Mouse (Mus musculus) left cerebral cortex, postnatal 14 days (tissue): Measurements from ENCODE around the gene Laptm5. TPM values are rescaled to one million over a fixed set of nuclear protein-coding genes. Genes with fewer than 3 reads are reported as not detected.

ENCODE experiments used
- DNase-seq, 2 experiments: peaks; one replicate each; pipeline ENCODE4 v3.0.0; 2021 to 2022; ENCODE audit warnings: low spot score in 2 of 2, mixed read lengths in 1 of 2
- intact Hi-C: fragments of 180-260 bp; cut with DNase I; formaldehyde crosslinking; loops from one replicate; pipeline ENCODE4 v1.15.1; 2025
- total RNA-seq, 2 experiments: library from RNA; stranded (reverse); gene quantifications; 2 replicates each; pipeline ENCODE4 v1.2.3; 2021

Laptm5 gene
- total RNA-seq, 2 experiments from 2014 or later, result 35.3 to 38.3 TPM

DNA sequence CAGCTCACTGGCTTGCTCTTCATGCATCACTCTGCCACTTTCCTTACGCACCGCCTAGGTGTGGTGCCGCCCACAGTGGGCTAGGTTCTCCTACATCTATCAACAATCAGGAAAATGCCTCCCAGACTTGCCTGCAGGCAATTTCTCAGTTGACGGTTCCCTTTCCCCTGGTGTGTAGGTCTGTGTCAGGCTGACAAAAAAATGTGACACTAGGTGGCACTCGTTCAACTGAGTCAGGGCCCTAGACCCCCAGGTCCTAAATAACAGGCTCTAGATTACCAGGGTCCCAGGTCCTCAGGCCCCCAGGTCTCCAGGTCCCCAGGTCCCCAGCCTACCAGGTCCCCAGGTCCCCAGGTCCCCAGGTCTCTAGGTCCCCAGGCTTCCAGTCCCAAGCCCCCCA is 19.2 kb upstream of the Laptm5 start:
- intact Hi-C loops, result no loop called here
- no peak for DNase-seq

DNA sequence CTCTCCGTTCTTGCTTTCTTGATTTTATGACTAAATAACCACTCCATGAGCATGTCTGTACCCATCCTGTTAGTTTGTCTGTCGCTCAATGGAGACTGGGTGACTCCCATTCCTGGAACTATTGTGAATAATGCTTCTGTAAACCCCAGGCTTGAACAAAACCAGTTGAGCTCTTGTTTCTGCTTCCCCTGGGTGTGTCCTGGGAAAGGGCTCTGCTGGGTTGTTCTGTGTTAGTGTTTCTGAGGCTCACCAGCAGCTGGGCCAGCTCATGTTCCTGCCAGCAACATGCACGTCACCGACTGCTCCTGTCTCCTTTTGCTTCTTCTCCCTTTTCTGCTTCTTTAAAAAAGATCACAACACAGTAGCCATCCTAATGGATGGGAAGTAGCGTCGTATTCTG is 17.2 kb upstream of the Laptm5 start:
- DNase-seq, result no peak
- intact Hi-C loops, result loop anchor here (1.0 kb wide), 1 partner anchor 52 kb away; no protein-coding TSS in a partner anchor

DNA sequence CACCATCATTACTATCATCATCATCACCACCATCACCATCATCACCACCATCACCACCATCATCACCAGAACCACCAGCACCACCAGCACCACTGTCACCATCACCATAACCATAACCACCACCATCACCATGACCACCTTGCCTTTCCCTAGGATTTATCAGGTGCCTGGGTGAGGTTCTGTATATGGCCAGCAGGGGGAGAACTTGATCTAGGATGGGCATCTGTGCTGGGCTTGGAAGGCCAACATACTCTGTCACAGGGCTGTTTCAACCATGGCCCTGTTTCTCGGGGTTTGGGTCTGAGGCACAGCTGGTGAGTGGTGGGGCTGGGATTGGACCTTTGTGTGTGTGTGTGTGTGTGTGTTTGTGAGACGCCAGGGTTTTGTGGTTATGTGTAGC is 16.6 kb upstream of the Laptm5 start:
- intact Hi-C loops, result loop anchor here (1.0 kb wide), 1 partner anchor 51 kb away; no protein-coding TSS in a partner anchor
- DNase-seq, result peak; percentile 64 to 72

DNA sequence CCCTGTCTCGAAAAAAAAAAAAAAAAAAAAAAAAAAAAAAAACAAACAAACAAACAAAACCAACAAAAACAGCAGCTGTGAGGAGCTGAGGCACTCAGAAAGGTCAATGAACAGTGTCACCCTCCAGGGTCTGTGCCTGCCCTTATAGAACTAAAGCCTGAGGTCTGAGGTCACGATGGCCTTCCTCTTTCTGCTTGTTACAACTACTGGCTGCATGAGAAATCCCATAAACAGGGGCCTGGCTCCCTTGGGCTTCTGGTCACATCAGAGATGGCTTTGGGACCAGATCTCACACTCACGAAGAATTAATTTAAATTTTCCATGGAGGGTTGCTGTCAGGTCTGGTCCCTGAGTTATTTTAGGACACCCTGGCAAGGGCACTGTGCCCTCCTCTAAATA is 13.5 kb upstream of the Laptm5 start:
- intact Hi-C loops, result no loop called here
- DNase-seq, result no peak

DNA sequence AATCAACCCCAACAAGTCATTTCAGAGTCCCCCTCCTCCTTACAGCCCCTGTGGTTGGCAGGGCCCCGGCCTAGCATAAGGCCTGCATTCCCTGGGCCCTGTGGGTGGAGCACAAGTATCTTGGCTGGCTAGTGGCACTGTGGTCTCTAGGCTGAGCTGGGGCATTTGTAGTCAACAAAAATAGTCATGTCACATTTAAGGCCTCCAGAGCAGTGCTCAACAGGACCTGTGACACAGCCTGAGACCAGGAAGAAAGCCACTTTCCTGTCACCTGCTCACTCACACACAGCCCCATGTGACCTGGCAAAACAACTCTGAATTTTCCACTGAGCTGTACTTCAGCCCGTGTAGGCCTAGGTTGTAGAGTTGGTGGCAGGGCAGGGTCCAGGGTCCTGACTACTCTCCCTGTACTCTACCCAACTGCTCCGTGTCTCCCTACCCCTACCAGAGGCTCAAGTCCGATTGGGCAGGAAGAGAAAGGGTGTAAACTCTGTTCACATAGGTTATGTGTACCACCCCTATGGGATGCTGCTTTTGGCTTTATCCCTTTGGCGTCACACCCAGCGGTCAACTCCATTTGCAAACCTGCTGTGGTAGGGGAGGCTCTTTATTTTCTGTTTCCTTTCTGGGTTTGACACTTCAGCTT is 13.0 kb upstream of the Laptm5 start:
- intact Hi-C loops, result no loop called here
- no peak for DNase-seq

DNA sequence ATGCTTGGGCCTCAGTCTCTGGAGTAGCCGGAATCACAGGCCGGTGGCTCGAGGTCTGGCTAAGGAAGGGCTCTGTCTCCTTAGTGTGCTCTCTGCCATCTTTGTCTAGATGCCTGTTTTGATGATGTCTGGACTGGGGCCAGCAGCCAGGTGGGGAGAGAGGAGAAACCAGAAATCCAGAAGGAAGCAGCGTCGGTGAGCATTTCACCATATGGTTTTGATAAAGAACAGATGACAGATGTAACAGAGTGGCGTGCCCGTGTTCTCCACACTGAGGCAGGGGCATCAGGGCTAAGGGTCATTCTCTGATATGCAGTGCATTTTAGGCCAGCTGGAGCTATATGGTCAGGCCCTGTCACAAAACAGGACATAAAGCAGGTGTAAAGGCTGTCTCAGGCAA is 12.2 kb upstream of the Laptm5 start:
- DNase-seq, result no peak
- intact Hi-C loops, result no loop called here

DNA sequence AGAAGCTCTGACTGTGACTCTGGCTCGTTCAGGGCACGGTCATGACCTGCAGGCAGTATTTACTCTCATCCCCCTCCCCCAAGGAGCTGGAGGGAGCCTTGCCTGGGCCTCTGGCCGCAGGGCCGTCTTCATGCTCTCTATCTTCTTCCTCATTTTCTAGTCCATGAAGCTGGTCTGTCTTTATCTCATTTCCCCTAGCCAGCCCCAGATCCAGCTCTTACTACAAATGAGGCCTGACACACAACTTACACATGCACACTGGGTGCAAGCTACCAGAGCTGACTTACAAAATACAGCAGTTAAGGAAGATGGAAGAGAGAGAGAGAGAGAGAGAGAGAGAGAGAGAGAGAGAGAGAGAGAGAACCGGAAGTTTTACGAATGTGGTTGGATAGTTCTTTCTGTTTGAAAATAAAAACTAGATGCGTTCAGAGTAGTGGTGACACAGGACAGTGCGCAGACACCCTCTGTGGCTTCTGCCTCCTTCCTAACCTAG is 10.6 kb upstream of the Laptm5 start:
- no peak for DNase-seq
- intact Hi-C loops, result no loop called here

DNA sequence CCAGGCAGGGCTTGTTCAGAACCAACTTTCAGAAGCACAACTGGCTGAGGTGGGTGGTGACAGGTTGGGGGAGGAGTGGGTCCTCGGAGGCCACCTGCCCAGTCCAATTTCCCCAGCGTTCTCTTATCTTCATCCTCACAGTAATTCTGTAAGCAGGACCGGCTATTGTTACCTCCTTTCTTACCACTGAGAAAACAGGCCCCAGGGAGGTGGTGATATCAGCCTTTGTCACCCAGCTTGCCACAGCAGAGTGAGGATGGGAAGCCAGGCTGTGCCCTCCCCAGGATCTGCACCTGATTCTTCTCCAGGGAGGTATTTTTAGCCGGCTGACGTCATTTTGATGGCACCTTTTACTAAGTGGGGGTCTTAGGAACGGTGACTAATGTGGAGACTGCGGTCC is 7.9 kb upstream of the Laptm5 start:
- intact Hi-C loops, result no loop called here

DNA sequence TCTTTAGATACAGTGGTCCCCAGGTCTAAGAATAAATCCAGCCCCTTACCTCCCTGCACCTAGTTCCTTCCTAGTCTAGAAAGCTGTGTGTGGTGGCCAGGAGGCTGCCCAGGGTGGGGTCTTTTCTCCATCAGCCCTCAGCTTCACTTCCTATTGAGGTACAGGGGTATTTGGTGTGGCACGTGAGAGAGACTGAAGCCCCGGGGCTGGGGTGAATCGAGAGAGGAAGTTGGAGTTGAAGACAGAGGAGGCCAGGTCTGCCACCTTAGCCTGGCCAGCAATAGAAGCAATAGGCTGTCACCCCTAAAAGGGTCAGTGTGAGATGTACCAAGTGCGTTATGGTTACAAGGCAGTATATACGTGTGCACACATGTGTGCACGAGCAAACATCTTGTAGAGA is 7.0 kb upstream of the Laptm5 start:
- no peak for DNase-seq
- intact Hi-C loops, result no loop called here

More for the DNA sequence above, 7.9 kb upstream of the Laptm5 start:
- no peak for DNase-seq

DNA sequence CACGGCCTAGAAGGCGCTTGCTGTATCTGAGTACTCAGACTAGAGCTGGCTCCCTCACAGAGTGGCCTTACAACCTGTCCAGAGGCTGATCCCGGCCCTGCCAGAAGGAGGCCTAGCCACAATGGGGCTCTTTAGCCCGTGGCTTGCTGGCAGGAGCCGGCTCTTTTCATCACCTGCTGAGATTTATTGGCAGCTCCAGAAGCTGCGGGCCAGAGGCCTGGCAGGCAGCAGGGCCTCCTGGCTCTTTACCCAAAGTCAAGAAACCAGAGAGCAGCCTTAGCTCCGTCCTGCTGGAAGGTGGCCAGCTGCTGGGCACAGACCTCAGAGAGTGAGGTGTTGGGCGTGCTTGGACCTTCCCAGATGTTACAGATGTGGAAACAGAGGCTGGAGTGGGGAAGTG is 6.6 kb upstream of the Laptm5 start:
- DNase-seq, result no peak
- intact Hi-C loops, result no loop called here

DNA sequence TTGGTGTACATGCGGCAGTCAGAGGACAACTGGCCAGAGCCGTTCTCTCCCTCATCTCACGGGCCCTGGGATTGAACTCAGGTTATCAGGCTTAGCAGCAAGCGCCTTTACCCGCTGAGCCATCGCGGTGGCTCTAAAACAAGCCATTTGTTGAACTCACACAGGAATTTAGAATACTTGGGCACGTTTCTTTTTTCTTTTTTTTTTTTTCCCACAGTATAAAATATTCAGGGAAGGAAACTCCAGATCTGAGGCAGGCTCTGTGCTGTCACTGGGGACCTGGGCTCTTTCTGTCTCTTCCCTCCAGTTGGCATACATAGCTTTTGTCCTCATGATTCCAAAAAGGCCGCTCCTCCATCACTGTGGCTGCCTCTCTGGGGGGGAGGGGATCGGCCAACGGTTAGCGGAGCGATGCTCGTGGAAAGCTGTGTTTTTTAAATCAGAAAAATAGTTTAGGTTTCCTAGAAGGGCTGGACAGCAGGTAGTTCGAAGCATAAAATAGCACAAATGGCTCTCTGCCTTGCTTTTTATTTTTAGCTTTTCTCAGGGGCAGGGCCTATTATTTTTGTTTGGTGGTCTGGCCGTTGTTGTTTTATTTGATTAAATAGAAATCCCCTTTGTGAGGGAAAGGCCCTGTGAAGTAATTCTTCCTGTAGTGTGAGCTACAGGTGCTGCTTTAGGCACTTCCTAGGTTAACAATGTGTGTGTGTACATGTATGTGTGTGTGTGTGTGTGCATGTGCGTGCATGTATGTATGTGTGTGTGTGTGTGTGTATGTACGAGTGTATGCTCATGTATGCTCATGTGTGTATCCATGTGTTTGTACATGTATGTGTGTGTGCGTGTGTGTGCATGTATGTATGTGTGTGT is 5.5 kb upstream of the Laptm5 start:
- intact Hi-C loops, result no loop called here
- DNase-seq, result no peak

DNA sequence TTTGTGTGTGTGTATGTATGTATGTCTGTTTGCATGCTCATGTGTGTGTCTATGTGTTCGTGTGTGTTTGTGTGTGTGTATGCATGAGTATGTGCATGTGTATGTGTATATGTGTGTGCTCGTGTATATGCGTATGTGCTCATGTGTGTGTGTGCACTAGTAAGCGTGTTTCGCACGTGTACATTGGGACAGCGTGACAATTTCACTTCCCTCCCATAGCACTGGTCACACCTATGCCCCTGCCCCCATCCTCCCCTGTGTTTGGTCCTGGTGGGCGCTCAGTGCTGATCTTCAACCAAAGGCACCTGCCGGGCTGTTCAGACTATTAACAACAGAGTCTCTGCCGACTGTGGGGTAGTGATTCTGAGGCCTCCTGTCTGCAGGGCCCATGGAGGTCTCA is 4.8 kb upstream of the Laptm5 start:
- DNase-seq, result no peak

DNA sequence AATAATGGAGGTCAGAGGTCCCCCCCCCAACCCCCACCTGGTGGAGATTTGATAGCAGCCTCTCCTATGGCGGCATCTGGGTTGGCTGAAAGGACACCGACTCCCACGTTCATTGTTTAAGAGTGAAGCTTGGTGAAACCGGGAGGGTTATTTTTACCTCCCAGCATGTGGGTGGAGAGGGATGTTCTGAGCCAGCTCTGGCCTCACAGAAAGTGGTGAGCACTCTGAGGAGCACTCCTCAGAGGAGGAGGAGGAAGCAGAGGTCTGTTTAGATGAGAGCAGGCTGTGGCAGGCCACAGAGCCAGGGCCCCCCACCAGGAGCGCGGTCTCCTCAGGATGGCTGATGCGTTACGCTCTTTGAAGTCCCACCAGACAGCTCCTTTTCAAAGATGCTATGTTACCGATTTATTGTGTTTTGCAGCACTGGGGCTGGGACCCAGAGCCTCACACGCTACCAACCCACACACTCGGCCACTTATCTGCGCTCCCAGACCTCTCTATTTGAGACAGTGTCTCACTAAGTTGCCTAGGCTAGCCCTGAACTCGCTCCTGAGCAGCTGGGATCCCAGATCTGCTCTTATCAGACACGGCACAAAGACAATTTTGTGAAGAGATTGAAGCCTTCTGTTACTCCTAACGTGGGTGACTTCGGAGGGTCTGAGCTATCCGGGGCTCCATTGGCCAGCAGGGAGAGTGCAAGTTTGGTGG is 3.6 kb upstream of the Laptm5 start:
- peak; percentile 61 to 77 for DNase-seq
- intact Hi-C loops, result no loop called here

More for the DNA sequence above, 4.8 kb upstream of the Laptm5 start:
- intact Hi-C loops, result no loop called here

DNA sequence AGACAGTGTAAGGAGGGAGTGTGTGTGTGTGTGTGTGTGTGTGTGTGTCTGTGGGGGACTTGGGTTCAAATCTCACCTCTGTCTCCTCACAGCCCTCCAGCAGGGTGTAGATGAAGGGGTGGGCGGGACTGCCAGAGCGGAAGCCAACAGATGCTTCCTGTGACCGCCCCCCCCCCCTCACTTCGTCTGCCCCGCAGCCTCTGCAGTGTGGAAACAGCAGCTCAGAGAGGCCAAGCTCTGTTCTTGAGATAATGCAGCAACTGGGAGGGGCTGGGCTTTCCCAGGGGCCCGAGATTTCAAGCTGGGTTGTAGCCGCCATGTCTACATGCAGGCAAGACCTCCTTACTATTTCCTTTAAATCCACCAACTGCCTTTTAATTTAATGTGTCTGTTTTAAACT is 2.3 kb upstream of the Laptm5 start:
- intact Hi-C loops, result no loop called here
- DNase-seq, result no peak

DNA sequence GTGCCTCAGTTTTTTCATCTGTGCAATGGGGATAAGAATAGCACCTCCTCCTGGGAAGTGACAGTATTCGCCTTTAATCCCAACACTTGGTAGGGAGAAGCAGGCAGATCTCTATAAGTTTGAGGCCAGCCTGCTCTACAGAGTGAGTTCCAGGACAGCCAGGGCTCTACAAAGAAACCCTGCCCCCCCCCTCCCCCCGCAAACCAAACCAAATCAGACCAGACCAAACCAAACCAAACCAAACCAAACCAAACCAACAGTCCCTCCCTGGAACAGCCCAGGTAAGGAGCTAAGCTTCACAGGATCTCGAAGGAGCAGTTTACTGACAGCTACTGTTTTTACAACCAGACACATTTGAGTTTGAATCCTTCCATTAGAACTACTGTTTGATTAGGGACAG is 299 bp upstream of the Laptm5 start:
- intact Hi-C loops, result no loop called here
- no peak for DNase-seq

DNA sequence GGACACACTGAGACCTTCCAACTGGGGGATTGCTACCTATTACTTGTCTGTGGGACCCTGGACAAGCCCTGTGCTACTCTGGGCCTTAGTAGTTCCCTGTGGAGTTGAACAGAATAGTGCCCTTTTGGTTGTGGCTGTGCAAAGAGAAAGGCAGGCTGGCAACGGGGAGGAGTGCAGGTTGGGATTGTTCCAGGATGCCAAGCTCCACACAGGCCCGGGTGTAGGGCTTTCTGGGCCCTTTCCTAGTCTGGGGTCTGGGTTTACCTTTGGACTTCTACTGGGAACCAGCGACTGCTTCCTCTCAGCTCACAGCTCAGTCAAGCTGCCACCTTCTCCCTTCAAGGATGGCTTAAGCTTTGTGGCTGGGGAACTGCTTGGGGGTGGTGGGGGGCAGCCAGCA is 586 bp downstream of the Laptm5 start:
- intact Hi-C loops, result no loop called here
- DNase-seq, result no peak

DNA sequence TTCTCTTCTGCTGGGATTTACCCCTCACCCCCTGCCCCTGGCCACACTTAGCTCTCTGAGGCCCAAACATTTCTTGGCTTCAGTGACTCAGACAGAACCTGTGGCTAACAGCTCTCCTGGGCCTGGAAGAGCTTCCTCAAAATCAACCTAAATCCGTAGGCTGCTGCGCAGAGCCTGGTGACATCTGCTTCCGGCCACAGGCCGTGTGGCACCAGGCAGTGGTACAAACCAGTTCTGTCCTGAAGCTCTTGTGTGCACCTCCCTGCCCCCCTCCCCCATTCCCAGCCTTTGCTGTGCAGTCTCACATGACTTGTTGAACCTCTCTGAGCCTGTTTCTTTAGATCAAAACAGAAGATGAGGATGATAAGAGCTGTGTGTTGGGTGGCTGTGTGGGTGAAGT is 1.1 kb downstream of the Laptm5 start:
- peak in 1 of 2 experiments; percentile 47 for DNase-seq
- intact Hi-C loops, result no loop called here

DNA sequence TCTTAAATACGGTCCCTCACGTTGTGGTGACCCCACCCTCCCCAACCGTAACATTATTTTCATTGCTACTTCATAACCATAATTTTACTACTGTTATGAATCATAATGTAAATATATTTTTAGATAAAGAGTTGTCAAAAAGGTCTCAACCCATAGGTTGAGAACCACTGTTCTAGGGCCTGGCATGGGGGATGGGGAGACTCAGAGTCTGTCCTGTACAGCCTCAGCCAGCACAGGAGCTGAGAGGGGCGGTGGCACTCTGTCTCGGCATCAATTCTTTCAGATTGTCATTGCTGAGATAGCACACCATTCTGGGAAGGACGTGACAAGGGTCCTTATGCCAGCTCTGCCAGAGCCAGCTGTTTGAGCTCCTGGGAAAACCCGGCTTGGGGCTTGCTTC is 1.6 kb downstream of the Laptm5 start:
- intact Hi-C loops, result no loop called here
- DNase-seq, result no peak

DNA sequence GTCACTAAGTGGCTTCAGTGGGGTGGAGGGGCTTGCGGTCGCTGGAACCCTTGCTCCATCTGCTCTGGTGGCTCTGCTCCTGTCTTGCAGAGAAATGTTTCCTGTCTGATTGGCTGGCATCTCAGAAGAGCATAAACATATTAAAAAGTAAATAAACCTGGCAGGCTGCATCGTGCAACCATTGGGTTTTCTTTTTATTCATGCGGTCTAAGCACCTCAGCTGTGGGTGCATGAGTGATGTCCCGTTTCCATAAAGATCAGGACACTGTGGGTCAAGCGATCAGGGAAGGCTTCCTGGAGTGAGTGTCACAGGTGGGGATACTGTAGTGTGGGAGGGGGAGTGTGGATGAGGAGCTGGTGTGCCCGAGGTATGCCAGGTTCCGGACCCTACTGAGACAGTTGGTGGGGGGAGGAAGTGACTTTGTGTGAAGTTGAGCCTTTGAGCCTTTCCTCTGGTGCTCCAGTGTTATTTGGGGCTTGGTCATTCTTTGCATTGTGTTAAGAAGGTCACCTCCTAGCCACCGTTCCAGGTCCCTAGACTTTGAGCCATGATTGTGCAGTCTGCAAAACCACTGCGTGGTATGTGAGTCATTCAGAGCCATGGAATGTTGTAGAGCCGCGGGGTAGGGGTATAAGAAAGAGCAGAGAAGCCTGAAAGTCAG is 2.2 kb downstream of the Laptm5 start:
- intact Hi-C loops, result no loop called here
- no peak for DNase-seq

DNA sequence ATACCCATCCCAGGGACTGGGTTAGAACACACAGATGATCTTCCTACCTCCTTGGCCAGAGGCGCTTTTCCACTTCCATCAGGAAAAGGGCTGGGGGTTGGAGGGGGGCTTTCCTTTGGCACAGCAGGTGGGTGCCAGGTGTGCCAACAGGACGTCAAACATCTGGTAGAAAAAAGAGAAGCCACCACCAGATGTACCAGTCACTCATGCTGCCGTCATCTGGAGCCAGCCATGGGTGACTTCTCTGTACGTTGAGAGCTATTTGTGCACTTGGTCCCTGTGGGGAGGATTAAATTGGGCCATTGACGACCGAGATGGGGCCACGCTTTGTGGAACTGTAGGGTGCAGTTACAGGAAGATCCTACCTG is 2.7 kb downstream of the Laptm5 start:
- intact Hi-C loops, result no loop called here
- no peak for DNase-seq
